Mouse (Mus musculus) heart, embryonic 16.5 days (tissue): Measurements from ENCODE around the gene Cenpm. TPM values are rescaled to one million over a fixed set of nuclear protein-coding genes. Genes with fewer than 3 reads are reported as not detected.

Experiments
- ATAC-seq: fragments of 200-750 bp; cut with Nextera tagmentation; replicated peaks from 2 replicates; pipeline ENCODE4 v1.8.0; 2017; ENCODE audit warnings: moderate number of reproducible peaks; ENCODE audit not compliant: insufficient read depth, low FRiP score; ENCODE audit errors: extremely low read depth
- H3K27ac ChIP-seq: fragments of 300-500 bp; sonication (generic); 2 replicates; pipeline ENCODE4 v1.5.1; 2014; ENCODE audit warnings: mild to moderate bottlenecking, low read length, control low read depth, moderate library complexity
- H3K27me3 ChIP-seq: fragments of 300-500 bp; sonication (generic); 2 replicates; pipeline ENCODE4 v1.6.1; 2014; ENCODE audit warnings: low read length, mixed read lengths; ENCODE audit not compliant: control insufficient read depth, insufficient read depth
- H3K36me3 ChIP-seq: fragments of 300-500 bp; sonication (generic); 2 replicates; pipeline ENCODE4 v1.6.1; 2014; ENCODE audit not compliant: control insufficient read depth, insufficient read depth
- H3K4me1 ChIP-seq: fragments of 300-500 bp; sonication (generic); 2 replicates; pipeline ENCODE4 v1.6.1; 2014; ENCODE audit warnings: low read length, mixed read lengths; ENCODE audit not compliant: control insufficient read depth, insufficient read depth
- H3K4me2 ChIP-seq: fragments of 300-500 bp; sonication (generic); 2 replicates; pipeline ENCODE4 v1.6.1; 2014; ENCODE audit warnings: low read depth, mild to moderate bottlenecking, control low read depth, low read length
- H3K4me3 ChIP-seq: fragments of 300-500 bp; sonication (generic); 2 replicates; pipeline ENCODE4 v1.5.1; 2014; ENCODE audit warnings: mild to moderate bottlenecking, control low read depth, low read length
- H3K9ac ChIP-seq: fragments of 300-500 bp; sonication (generic); 2 replicates; pipeline ENCODE4 v1.6.1; 2014; ENCODE audit warnings: low read length, control low read depth
- H3K9me3 ChIP-seq: fragments of 300-500 bp; sonication (generic); replicated peaks from 2 replicates; pipeline ENCODE4 v1.6.1; 2016; ENCODE audit warnings: low read length; ENCODE audit not compliant: control insufficient read depth
- WGBS: fragments of 180-500 bp; shearing (Covaris S2); extraction: QIAGEN DNeasy Blood & Tissue Kit; methylation state at CpG from one replicate; pipeline ENCODE4 v1.1.7; 2014; 5-methylcytosine and 5-hydroxymethylcytosine counted together
- polyA plus RNA-seq: library from polyadenylated mRNA; unstranded; fragments of >200 nt; fragmentation: Nextera tagmentation; extraction: Ambion mirVana; gene quantifications from 2 replicates; pipeline ENCODE4 v1.2.1, GENCODE M21; 2015

The Cenpm gene
- polyA plus RNA-seq = 50.8 and 57.2 TPM in 2 replicates

DNA sequence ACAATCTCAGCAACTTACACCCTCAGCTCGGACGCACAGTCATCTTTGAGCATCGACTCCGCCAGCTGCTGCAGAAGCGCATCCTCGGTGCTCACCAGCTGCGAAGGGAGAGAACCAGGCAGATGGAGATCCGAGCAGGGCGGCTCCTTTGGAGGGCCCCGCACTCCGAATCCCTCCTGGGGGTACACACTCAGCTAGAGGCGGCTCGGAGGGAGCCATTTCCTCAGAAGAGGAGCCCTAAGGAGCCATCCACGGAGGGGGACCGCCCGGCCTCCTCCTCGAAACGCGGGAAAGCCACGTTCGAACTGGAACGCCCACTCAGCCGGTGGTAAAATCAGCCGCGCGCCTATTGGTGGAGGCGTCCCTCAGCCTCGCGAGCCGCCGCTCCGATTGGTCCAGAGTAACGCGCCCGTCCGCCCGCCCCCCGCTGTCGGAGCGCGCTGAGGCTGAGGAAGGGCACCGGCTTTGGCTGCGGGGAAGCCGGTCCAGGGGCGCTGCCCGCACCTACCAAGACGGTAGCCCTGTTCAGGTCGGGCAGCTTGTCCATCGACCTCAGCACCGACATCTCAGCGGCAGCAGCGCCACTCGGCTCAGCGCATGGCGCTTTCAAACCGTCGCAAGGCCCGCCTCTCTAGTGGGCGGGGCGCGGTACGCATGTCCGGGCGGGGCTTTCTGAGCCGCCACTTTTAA, at the start of gene Cenpm:
TSS of gene Cenpm (minus strand) at position 634 of the 690 bp plus-strand sequence.
- Histone ChIP-seq H3K27me3 (no peaks in the 10 kb centered on the region), H3K27ac (peak within 1 kb of the TSS; percentile 82), H3K4me3 (peak within 1 kb of the TSS; percentile 94), H3K9me3 (no peaks in the 10 kb centered on the region), H3K4me1 (peaks cover 7% of the 10 kb centered on the region), H3K36me3 (no peaks in the 10 kb centered on the region), H3K4me2 (peak within 1 kb of the TSS; percentile 97), H3K9ac (peak within 1 kb of the TSS; percentile 82)
- peak; percentile 96 for ATAC-seq
- under 1% methylated on average over 65 of the region's 65 CpGs for WGBS

- H3K36me3 ChIP-seq = no peaks in the 10 kb centered on the region
- H3K4me1 ChIP-seq = peaks cover 9% of the 10 kb centered on the region
- no peaks in the 10 kb centered on the region for H3K9me3 ChIP-seq
- no peaks in the 10 kb centered on the region for H3K27me3 ChIP-seq
- 0 out of 2 replicates have a peak, but pooled peaks have one; percentile 23 for ATAC-seq
- no peak overlapping the region for H3K9ac ChIP-seq
- no peak overlapping the region for H3K4me3 ChIP-seq
- WGBS = 40% methylated on average over 8 of the region's 8 CpGs
- H3K27ac ChIP-seq = no peak overlapping the region
- H3K4me2 ChIP-seq = no peak overlapping the region
These were observed 49.5 kb upstream of the Cenpm start for GRCm38 (mm10) chr15:82294059-82294458.

DNA sequence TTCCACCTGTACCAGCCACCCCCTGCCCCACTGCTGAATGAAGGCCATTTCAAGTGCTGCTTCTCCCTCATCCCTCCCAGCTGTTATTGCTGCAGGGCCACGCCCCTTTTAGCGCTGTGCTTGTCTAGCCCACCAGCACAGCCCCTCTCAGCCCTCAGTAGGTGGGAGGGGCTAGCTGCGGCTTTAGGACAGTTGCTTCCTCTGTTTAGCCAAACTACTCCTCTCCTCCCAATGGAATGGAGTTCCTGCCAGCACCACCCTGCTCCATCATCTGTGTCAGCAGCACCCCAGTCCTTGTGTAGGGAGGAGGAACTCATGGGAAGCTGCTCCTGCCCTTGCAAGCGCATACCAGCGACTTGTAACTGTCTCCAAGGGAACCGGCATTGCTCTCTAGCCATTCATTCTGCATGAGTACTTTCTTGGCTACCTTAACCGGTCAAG, 48.7 kb upstream of the Cenpm start:
- WGBS = 9% methylated on average over 7 of the region's 7 CpGs
- no peak overlapping the region for H3K9ac ChIP-seq
- no peak overlapping the region for H3K27ac ChIP-seq
- no peaks in the 10 kb centered on the region for H3K27me3 ChIP-seq
- ATAC-seq = no peak
- no peaks in the 10 kb centered on the region for H3K36me3 ChIP-seq
- H3K4me3 ChIP-seq = no peak overlapping the region
- H3K4me2 ChIP-seq = peak overlapping the region; percentile 25; the same call in 1 of the 2 replicates
- H3K9me3 ChIP-seq = no peaks in the 10 kb centered on the region
- H3K4me1 ChIP-seq = peaks cover 9% of the 10 kb centered on the region

- H3K36me3 ChIP-seq = no peaks in the 10 kb centered on the region
- no peaks in the 10 kb centered on the region for H3K9me3 ChIP-seq
- 21% methylated on average over 5 of the region's 5 CpGs for WGBS
- no peak overlapping the region for H3K4me3 ChIP-seq
- peaks cover 9% of the 10 kb centered on the region for H3K4me1 ChIP-seq
- no peak for ATAC-seq
- H3K27ac ChIP-seq = no peak overlapping the region
- H3K4me2 ChIP-seq = peak overlapping the region; percentile 25; the same call in 1 of the 2 replicates
- H3K27me3 ChIP-seq = no peaks in the 10 kb centered on the region
- H3K9ac ChIP-seq = no peak overlapping the region
These were observed 48.3 kb upstream of the Cenpm start for GRCm38 (mm10) chr15:82292851-82293250.

DNA sequence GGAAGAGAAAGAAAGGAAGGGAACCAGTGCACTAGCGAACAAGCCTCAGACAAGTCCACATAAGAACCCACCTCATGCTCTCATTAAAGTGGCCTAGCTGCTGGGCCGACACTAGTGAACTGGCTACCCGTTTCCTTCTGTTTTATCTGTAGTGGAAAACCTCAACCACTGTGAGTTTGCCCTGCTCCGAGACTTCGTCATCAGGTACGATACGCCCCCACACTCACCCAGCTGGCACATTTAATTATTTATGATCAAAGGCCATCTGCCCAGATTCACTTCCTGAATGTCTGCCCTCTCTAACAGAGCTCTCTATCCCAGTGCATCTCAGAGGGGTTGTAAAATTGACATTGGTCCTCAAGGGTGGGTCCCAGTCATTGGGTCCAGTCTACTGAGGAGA, 45.7 kb upstream of the Cenpm start:
- no peak for ATAC-seq
- H3K27me3 ChIP-seq = no peaks in the 10 kb centered on the region
- H3K4me2 ChIP-seq = no peak overlapping the region
- no peak overlapping the region for H3K4me3 ChIP-seq
- WGBS = 85% methylated on average over 7 of the region's 7 CpGs
- H3K9me3 ChIP-seq = no peaks in the 10 kb centered on the region
- no peak overlapping the region for H3K9ac ChIP-seq
- H3K27ac ChIP-seq = no peak overlapping the region
- peaks cover 9% of the 10 kb centered on the region for H3K4me1 ChIP-seq
- no peaks in the 10 kb centered on the region for H3K36me3 ChIP-seq

- no peaks in the 10 kb centered on the region for H3K27me3 ChIP-seq
- H3K27ac ChIP-seq = no peak overlapping the region
- H3K9me3 ChIP-seq = no peaks in the 10 kb centered on the region
- H3K4me2 ChIP-seq = no peak overlapping the region
- H3K4me1 ChIP-seq = peaks cover under 1% of the 10 kb centered on the region; the same call in 1 of the 2 replicates
- no peaks in the 10 kb centered on the region for H3K36me3 ChIP-seq
- WGBS = 49% methylated on average over 12 of the region's 12 CpGs
- no peak overlapping the region for H3K4me3 ChIP-seq
- no peak overlapping the region for H3K9ac ChIP-seq
- ATAC-seq = no peak
These were observed 41.6 kb upstream of the Cenpm start for GRCm38 (mm10) chr15:82286157-82286556.

DNA sequence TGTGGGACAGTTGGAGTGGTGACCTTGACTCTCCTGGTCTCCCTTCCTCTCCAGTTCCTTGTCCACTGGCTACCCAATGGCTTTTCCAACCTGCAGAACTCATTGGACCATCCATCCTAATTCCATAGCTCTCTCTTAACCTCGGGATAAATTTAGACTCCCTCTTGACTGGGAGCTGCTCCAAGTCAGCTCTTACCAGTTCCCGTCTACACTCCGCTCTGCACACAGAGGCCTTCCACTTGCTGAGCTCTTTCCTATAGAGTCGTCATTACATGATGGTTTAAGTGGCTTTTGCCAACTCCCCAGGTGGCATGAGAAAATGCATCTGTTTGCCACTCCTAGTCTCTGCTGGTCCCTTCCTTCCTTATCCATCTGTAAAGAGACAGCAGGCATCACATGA, 36.1 kb upstream of the Cenpm start:
- H3K27me3 ChIP-seq = peaks cover 14% of the 10 kb centered on the region
- peaks cover 10% of the 10 kb centered on the region for H3K4me1 ChIP-seq
- H3K4me3 ChIP-seq = no peak overlapping the region
- peak; percentile 90 for ATAC-seq
- H3K9me3 ChIP-seq = no peaks in the 10 kb centered on the region
- peak overlapping the region; percentile 78 for H3K27ac ChIP-seq
- no peak overlapping the region for H3K9ac ChIP-seq
- WGBS = 30% methylated on average over 4 of the region's 4 CpGs
- H3K36me3 ChIP-seq = no peaks in the 10 kb centered on the region
- no peak overlapping the region for H3K4me2 ChIP-seq

- ATAC-seq = no peak
- 65% methylated on average over 5 of the region's 5 CpGs for WGBS
- Histone ChIP-seq H3K9ac (no peak overlapping the region), H3K9me3 (no peaks in the 10 kb centered on the region), H3K27me3 (peaks cover 41% of the 10 kb centered on the region), H3K27ac (no peak overlapping the region), H3K4me3 (no peak overlapping the region), H3K4me2 (no peak overlapping the region), H3K36me3 (no peaks in the 10 kb centered on the region), H3K4me1 (peaks cover 18% of the 10 kb centered on the region)
These were observed 33.0 kb upstream of the Cenpm start for GRCm38 (mm10) chr15:82277591-82277990.
